Mouse (Mus musculus): ENCODE measurements around the gene Pex12. TPM values are rescaled to one million over a fixed set of nuclear protein-coding genes. Genes with fewer than 3 reads are reported as not detected.
"Not testable (repeated sequence)": the region's sequence is repeated elsewhere in the genome, so short reads cannot be mapped to it uniquely, and the experiment has no call there.

Gene Pex12
- 9.6 and 11.9 TPM in 2 replicates for polyA plus RNA-seq (2016; fragmentation: Nextera tagmentation; extraction: Ambion mirVana)

- no peaks in the 10 kb centered on the region for H3K27me3 ChIP-seq (ENCODE audit: insufficient read depth, poor library complexity, severe bottlenecking)
- peak; percentile 98 for DNase-seq (ENCODE audit: low spot score)
- peaks cover 23% of the 10 kb centered on the region for H3K4me1 ChIP-seq
- no peaks in the 10 kb centered on the region for H3K9me3 ChIP-seq
- under 1% methylated on average over 51 of the region's 51 CpGs for WGBS
- peak within 1 kb of the TSS; percentile 98 for H3K27ac ChIP-seq
- H3K36me3 ChIP-seq: 0 out of 2 replicates have a peak, but pooled peaks cover 5% of the 10 kb centered on the region
- peak within 1 kb of the TSS; percentile 98 for H3K4me3 ChIP-seq
These were observed at the start of gene Pex12 for GRCm38 (mm10) chr11:83302526-83303251. Pex12 (minus strand) TSS chr11:83302586.

- no peak overlapping the region for H3K27ac ChIP-seq
- no peaks in the 10 kb centered on the region for H3K9me3 ChIP-seq
- H3K4me1 ChIP-seq: no peaks in the 10 kb centered on the region
- no peak for DNase-seq (ENCODE audit: low spot score)
- WGBS: 90% methylated on average over 3 of the region's 3 CpGs
- H3K27me3 ChIP-seq (ENCODE audit: insufficient read depth, poor library complexity, severe bottlenecking): no peaks in the 10 kb centered on the region
- peaks cover 83% of the 10 kb centered on the region for H3K36me3 ChIP-seq
- no peak overlapping the region for H3K4me3 ChIP-seq
These were observed 39.4 kb upstream of the Pex12 start for GRCm38 (mm10) chr11:83341716-83342245.

GRCm38 (mm10) chr11:83339705-83340104 is 37.3 kb upstream of the Pex12 start:
- no peaks in the 10 kb centered on the region for H3K27me3 ChIP-seq (ENCODE audit: insufficient read depth, poor library complexity, severe bottlenecking)
- no peak for DNase-seq (ENCODE audit: low spot score)
- no peaks in the 10 kb centered on the region for H3K4me1 ChIP-seq
- peaks cover 87% of the 10 kb centered on the region for H3K36me3 ChIP-seq
- WGBS: 72% methylated on average over 2 of the region's 2 CpGs
- no peaks in the 10 kb centered on the region for H3K9me3 ChIP-seq
- no peak overlapping the region for H3K4me3 ChIP-seq
- no peak overlapping the region for H3K27ac ChIP-seq

- Histone ChIP-seq H3K27me3 (ENCODE audit: insufficient read depth, poor library complexity, severe bottlenecking) (no peaks in the 10 kb centered on the region), H3K36me3 (peaks cover 74% of the 10 kb centered on the region), H3K4me3 (no peak overlapping the region), H3K4me1 (no peaks in the 10 kb centered on the region), H3K27ac (no peak overlapping the region), H3K9me3 (no peaks in the 10 kb centered on the region)
- DNase-seq (ENCODE audit: low spot score): no peak
- 90% methylated on average over 7 of the region's 7 CpGs for whole genome bisulfite sequencing
These were observed 33.4 kb upstream of the Pex12 start for GRCm38 (mm10) chr11:83335826-83336225.

GRCm38 (mm10) chr11:83327427-83327826 is 25.0 kb upstream of the Pex12 start:
- WGBS: 68% methylated on average over 3 of the region's 3 CpGs
- peaks cover 70% of the 10 kb centered on the region for H3K36me3 ChIP-seq
- no peak for DNase-seq (ENCODE audit: low spot score)
- H3K4me3 ChIP-seq: no peak overlapping the region
- H3K27ac ChIP-seq: no peak overlapping the region
- no peaks in the 10 kb centered on the region for H3K9me3 ChIP-seq
- H3K27me3 ChIP-seq (ENCODE audit: insufficient read depth, poor library complexity, severe bottlenecking): no peaks in the 10 kb centered on the region
- no peaks in the 10 kb centered on the region for H3K4me1 ChIP-seq

GRCm38 (mm10) chr11:83326692-83327091 is 24.3 kb upstream of the Pex12 start:
- peaks cover 76% of the 10 kb centered on the region for H3K36me3 ChIP-seq
- not testable (repeated sequence) for H3K27ac ChIP-seq; H3K27me3 ChIP-seq (ENCODE audit: insufficient read depth, poor library complexity, severe bottlenecking); H3K9me3 ChIP-seq; H3K4me1 ChIP-seq; DNase-seq (ENCODE audit: low spot score); H3K4me3 ChIP-seq
- WGBS: 78% methylated on average over 3 of the region's 3 CpGs

GRCm38 (mm10) chr11:83319048-83319447 is 16.7 kb upstream of the Pex12 start:
- Histone ChIP-seq H3K27me3 (ENCODE audit: insufficient read depth, poor library complexity, severe bottlenecking) (no peaks in the 10 kb centered on the region), H3K9me3 (no peaks in the 10 kb centered on the region), H3K4me1 (no peaks in the 10 kb centered on the region), H3K36me3 (peaks cover 76% of the 10 kb centered on the region), H3K27ac (no peak overlapping the region), H3K4me3 (no peak overlapping the region)
- 82% methylated on average over 4 of the region's 4 CpGs for WGBS
- DNase-seq (ENCODE audit: low spot score): no peak

GRCm38 (mm10) chr11:83312471-83312870 is 10.1 kb upstream of the Pex12 start:
- Histone ChIP-seq H3K9me3 (no peaks in the 10 kb centered on the region), H3K36me3 (peaks cover 52% of the 10 kb centered on the region), H3K4me3 (no peak overlapping the region), H3K27me3 (ENCODE audit: insufficient read depth, poor library complexity, severe bottlenecking) (no peaks in the 10 kb centered on the region), H3K27ac (no peak overlapping the region), H3K4me1 (no peaks in the 10 kb centered on the region)
- WGBS: 92% methylated on average over 5 of the region's 5 CpGs
- no peak for DNase-seq (ENCODE audit: low spot score)

- Histone ChIP-seq H3K36me3 (peaks cover 19% of the 10 kb centered on the region), H3K4me1 (peaks cover 19% of the 10 kb centered on the region), H3K27ac (no peak overlapping the region), H3K9me3 (no peaks in the 10 kb centered on the region), H3K27me3 (ENCODE audit: insufficient read depth, poor library complexity, severe bottlenecking) (no peaks in the 10 kb centered on the region), H3K4me3 (no peak overlapping the region)
- 79% methylated on average over 4 of the region's 4 CpGs for WGBS
- DNase-seq (ENCODE audit: low spot score): no peak
These were observed 4.4 kb upstream of the Pex12 start for GRCm38 (mm10) chr11:83306700-83307253.

GRCm38 (mm10) chr11:83304485-83304884 is 2.1 kb upstream of the Pex12 start:
- H3K9me3 ChIP-seq: no peaks in the 10 kb centered on the region
- no peak for DNase-seq (ENCODE audit: low spot score)
- no peak overlapping the region for H3K27ac ChIP-seq
- no peaks in the 10 kb centered on the region for H3K27me3 ChIP-seq (ENCODE audit: insufficient read depth, poor library complexity, severe bottlenecking)
- no peak overlapping the region for H3K4me3 ChIP-seq
- H3K4me1 ChIP-seq: peaks cover 19% of the 10 kb centered on the region
- WGBS: 93% methylated on average over 2 of the region's 2 CpGs
- peaks cover 18% of the 10 kb centered on the region for H3K36me3 ChIP-seq

GRCm38 (mm10) chr11:83303751-83304150 is 1.4 kb upstream of the Pex12 start:
- Histone ChIP-seq H3K4me3 (peak overlapping the region; percentile 98), H3K27ac (no peak overlapping the region), H3K27me3 (ENCODE audit: insufficient read depth, poor library complexity, severe bottlenecking) (no peaks in the 10 kb centered on the region), H3K9me3 (no peaks in the 10 kb centered on the region), H3K4me1 (peaks cover 19% of the 10 kb centered on the region), H3K36me3 (peaks cover 13% of the 10 kb centered on the region)
- WGBS: 50% methylated on average over 5 of the region's 5 CpGs
- no peak for DNase-seq (ENCODE audit: low spot score)

- Histone ChIP-seq H3K27me3 (ENCODE audit: insufficient read depth, poor library complexity, severe bottlenecking) (no peaks in the 10 kb centered on the region), H3K9me3 (no peaks in the 10 kb centered on the region), H3K36me3 (peaks cover 9% of the 10 kb centered on the region), H3K4me1 (peaks cover 29% of the 10 kb centered on the region), H3K27ac (peak overlapping the region; percentile 98), H3K4me3 (peak overlapping the region; percentile 98)
- DNase-seq (ENCODE audit: low spot score): no peak
- WGBS: 5% methylated on average over 10 of the region's 10 CpGs
These were observed 262 bp downstream of the Pex12 start for GRCm38 (mm10) chr11:83302124-83302523.

- Histone ChIP-seq H3K4me1 (peaks cover 29% of the 10 kb centered on the region), H3K36me3 (peaks cover 15% of the 10 kb centered on the region), H3K27me3 (ENCODE audit: insufficient read depth, poor library complexity, severe bottlenecking) (no peaks in the 10 kb centered on the region), H3K4me3 (0 out of 2 replicates have a peak overlapping the region, but pooled peaks have one; percentile 98), H3K27ac (no peak overlapping the region), H3K9me3 (no peaks in the 10 kb centered on the region)
- DNase-seq (ENCODE audit: low spot score): no peak
- 62% methylated on average over 2 of the region's 2 CpGs for WGBS
These were observed 955 bp downstream of the Pex12 start for GRCm38 (mm10) chr11:83301431-83301831.

Measured in heart, embryonic 10.5 days (tissue).